Mouse (Mus musculus): ENCODE results near the gene Mmgt2.
A peak's percentile ranks its signal among the peaks of the same experiment; 100 is the strongest.

Mmgt2 gene

GRCm38 (mm10) chr11:62648591-62649391 is at the start of gene Mmgt2:
Gene Mmgt2, plus strand, starts transcription at chr11:62648664.
- DNase-seq (ENCODE audit: low read depth, low spot score): peak; percentile 90

- no peak for DNase-seq (ENCODE audit: low read depth, low spot score)
Observed at GRCm38 (mm10) chr11:62601732-62602618, 46.5 kb upstream of the Mmgt2 start.

DNA sequence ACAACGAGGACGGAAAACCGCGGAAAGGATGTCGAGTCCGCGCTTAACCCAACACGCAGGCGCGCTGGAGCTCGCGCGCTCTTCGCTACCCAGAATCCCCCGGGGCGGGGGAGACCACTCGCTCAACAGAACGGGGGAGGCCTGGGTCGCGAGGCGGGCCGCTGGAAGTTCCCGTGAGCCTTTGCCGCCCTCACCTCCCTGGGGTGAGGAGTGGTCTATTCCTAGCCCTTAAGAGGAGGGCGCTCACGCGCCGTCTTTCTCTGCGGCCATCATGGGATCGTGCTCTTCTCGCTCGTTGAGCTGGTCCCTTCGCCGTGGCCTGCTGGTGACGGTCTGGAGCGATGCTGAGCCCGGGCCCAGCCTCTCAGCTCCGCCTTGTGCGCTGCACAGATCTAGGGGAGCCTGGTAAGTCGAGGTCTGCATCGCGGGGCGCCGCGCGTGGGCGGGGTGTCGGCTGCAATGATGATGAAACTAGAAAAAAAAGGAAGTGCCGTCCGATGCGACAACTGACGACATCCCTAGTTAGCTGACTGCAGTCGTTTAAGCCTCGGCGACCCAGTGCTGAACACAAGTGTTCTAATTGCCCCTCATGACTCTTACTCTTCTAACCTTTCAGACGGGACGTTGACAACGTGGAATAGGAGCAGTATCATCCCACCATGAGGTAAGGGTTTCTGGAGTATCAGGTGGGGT is 45.7 kb upstream of the Mmgt2 start:
- DNase-seq (ENCODE audit: low read depth, low spot score): peak; percentile 99

- DNase-seq (ENCODE audit: low read depth, low spot score): peak; percentile 46
Observed at GRCm38 (mm10) chr11:62603312-62604056, 45.0 kb upstream of the Mmgt2 start.

- DNase-seq (ENCODE audit: low read depth, low spot score): no peak
Observed at GRCm38 (mm10) chr11:62604123-62604706, 44.2 kb upstream of the Mmgt2 start.

DNA sequence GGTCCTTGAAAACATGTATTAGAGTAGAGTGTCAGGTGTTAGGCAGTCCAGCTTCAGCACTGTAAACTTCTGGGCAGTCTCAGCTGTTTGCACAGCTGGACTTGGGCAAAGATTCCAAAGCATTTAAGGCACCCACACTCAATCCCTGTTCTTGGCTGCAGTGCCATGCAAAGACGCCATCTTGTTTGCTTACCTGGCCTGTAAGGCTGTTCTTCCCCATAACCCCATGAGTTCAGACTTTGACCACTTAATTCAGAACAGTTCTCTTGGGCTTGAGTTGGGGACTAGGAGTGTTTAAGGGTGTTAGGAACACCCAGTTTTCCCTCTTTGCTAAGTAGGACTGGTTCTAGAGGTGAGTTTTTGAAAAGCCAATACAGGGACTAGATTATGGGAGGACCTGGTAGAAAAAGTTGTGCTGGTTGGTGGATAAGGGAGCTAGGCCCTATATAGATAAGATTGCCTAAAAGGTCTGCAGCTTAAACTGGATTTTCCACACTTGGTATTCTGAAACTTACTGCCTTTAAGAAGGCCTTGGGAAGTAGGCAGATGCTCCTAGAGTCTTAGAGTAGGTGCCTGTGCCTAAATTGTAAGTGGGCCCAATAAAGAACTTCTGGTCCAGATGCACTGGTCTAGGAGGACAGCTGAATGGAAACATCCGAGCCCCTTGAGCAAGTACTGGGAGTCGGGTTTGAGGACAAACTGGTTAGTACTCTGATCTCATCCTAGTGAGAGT is 43.4 kb upstream of the Mmgt2 start:
- no peak for DNase-seq (ENCODE audit: low read depth, low spot score)

- no peak for DNase-seq (ENCODE audit: low read depth, low spot score)
Observed at GRCm38 (mm10) chr11:62605619-62606298, 42.7 kb upstream of the Mmgt2 start.

DNA sequence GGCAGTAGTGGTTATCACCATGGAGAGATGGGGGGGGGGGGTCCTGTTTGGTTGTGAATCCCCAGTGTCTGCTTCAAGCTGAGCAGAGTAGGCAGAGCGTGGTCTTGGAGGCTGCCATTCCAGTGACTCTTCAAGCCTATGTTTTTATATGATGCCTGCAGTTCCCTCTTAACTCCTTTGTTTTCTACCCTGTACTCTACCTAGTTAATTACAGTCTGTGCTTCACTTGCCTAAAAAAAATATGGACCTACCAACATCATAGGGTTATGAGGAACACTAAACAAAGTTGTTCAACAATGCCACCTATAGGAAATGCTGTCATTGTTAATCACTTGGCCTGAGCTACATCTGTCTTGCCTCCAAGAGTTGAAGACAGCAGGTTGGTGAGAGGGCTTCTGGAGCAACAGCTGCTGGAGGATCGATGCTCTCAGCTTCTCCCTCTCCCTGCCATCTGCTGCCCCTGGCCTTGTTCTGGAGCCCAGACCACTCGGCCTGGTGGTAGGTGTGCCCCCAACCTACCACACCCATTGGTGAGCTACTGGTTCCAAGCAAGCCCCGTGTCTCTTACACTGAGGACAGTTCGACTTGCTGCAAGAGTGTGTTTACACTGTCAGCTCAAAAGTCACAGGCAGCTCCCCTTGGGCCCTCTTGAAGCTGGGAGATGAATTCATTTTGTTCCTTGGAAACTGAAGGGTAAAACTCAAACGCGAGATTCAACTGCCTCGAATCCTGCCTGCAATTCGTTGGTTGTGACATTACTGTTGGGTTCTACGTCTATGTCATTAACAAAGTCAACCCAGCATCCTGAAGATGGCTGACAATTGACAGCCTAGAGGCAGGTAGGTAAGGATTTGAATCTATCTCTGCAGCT is 41.9 kb upstream of the Mmgt2 start:
- no peak for DNase-seq (ENCODE audit: low read depth, low spot score)

DNA sequence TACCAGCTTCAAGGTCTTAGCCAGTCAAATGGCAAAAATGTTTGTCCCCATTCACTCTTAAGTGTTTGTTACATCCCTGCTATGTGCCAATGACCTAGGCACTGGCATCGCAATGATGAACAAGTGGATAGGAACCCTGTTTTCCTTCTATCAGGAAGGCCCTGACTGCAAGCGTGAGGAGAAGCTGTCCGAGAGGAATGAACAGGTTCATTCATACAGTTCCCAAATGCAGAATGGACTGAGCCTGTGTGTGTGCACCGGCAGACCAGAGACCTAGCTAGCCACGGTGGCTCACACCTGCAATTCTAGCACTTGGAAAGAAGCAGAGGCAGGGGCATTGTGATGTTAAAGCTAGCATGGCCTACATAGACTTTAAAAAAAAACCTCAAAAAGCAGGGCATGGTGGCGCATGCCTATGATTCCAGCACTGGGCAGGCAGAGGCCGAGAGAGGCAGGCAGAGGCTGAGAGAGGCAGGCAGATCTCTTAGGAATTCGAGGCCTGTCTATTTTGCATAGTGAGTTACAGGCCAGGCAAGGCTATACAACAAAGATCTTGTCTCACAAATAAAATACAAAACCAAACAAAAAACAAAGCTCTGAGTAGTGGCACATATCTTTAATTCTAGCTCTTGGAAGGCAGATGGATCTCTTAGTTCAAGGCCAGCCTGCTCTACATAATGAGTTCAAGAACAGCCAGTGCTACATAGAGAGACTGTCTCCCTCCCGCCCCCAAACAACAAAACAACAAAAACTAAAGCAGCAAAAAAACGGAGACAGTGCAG is 41.1 kb upstream of the Mmgt2 start:
- no peak for DNase-seq (ENCODE audit: low read depth, low spot score)

DNA sequence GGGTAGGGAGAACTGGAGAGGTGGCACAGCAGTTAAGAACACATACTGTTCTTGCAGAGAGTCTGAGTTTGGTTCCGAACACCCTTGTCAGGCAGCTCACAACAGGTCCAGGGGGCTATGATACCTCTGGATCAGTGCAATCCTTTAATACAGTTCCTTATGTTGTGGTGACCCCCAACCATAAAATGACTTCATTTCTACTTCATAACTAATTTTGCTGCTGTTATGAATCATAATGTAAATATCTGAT is 40.6 kb upstream of the Mmgt2 start:
- DNase-seq (ENCODE audit: low read depth, low spot score): no peak

- no peak for DNase-seq (ENCODE audit: low read depth, low spot score)
Observed at GRCm38 (mm10) chr11:62608826-62609675, 39.4 kb upstream of the Mmgt2 start.

GRCm38 (mm10) chr11:62610304-62610703 is 38.2 kb upstream of the Mmgt2 start:
- DNase-seq (ENCODE audit: low read depth, low spot score): no peak

DNA sequence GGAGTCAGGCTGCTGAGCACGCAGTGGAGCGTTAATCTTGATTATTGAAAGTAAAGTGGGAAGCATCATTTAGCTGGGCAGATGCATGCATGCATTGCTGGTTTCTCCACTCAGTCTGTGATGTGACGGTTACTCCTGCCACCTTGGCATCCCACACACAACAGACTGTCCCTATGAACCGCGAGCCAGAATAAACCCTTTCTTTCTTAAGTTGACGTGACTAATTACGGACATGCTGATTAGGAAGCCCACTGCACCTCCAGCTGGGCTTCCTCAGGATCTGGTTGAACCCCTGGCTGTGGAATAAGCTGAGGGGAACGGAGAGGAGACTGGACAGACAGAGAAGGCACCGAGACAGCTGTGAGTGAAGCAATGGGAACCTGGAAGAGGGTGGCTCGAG is 35.9 kb upstream of the Mmgt2 start:
- DNase-seq (ENCODE audit: low read depth, low spot score): no peak

DNA sequence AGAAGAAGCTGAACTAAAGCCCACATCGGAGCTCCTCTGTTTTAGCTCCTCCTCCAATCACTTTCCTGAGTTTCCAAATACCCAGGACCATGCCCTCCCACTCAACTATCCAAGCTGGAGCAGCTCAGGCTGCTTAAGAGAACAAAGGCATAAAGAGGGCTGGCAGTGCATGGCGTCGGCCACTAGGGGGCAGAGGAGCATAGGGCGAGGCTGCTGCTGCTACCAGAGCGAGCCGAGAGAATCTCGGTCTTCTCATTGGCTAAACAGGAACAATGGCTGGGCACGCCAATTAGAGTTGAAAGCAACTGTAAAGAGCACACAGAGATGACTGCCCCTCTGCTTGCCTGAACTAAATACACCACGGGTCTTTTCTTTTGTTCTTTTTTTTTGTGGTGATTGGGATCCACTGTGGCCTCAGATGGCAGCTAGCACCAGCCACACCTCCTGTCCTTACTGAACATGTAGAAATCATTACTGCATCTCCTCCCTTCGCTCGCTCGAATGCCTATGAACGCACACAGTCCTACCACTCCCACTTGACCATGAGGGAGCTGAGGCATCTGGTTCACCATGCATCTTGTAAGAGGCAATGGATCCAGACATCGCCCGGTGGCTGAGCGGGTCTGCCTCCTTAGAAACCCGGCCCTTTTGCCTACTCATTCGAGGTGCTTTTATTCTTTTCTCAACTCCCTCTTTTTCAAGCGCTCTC is 34.7 kb upstream of the Mmgt2 start:
- peak; percentile 97 for DNase-seq (ENCODE audit: low read depth, low spot score)

DNA sequence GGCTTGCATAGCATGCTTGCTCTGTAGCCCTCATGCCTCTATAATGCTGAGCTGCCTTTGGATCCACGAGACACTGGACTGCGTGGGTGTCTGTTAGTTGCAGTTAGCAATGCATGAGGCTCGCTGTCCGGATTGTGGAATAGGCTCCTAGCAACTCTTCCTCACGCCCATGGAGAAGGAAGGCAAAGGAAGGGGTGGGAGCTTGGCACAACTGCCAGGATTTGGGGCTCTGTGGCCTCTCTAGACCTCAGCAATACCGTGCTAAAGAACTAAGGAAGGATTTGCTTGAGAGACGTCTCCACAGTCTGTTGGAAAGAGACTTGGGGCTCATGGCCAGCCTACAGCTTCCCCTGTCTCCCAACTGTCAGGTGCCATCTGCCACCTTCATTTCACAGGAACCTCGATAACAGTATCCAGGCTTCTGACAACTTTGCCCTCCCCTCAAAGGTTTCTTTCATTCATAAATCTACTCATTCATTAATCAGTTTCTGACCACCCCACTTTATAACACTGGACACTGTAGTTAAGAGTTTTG is 33.5 kb upstream of the Mmgt2 start:
- DNase-seq (ENCODE audit: low read depth, low spot score): peak; percentile 65

DNA sequence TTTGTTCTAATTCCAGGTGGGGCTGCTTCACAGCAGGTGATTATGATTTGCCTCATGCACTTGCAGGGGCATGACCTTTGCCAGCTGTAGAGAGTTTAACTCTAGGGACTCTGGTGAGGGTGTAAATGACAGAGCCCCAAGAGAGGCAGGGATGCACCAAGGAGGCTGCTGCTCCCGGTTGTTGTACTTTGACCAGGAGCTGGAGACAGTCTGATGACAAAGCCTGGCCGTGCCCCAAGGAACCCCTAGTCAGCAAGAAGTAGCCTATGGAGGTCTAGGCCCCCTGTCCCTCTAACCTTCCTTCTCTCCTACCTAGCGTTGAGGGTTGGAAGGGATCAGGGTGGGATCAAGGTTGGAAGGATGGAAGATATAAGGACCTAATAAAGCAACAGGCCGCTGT is 33.0 kb upstream of the Mmgt2 start:
- DNase-seq (ENCODE audit: low read depth, low spot score): no peak
